Mouse (Mus musculus): ENCODE results near the gene Calm3.

The Calm3 gene

DNA sequence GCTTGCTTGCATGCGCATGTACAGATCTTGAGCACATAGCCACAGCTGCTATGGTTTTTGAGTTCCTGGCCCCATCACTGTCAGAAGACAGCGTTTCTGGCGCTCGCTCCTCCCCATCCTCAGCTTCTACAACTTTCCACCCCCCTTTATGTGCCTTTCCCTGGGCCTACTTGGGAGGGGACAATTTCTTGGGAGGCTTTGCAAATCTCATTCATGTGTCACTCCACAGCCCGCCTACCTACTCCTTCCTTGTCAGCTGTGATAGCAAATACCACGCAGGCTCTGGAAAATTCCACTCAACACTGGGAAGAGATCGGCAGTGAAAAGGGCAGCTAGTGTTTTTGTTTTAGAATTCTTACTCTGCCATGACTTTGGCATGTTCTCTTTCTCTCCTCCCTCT lies 16.4 kb upstream of the Calm3 start:
- no peak for DNase-seq (ENCODE audit: low spot score)

DNA sequence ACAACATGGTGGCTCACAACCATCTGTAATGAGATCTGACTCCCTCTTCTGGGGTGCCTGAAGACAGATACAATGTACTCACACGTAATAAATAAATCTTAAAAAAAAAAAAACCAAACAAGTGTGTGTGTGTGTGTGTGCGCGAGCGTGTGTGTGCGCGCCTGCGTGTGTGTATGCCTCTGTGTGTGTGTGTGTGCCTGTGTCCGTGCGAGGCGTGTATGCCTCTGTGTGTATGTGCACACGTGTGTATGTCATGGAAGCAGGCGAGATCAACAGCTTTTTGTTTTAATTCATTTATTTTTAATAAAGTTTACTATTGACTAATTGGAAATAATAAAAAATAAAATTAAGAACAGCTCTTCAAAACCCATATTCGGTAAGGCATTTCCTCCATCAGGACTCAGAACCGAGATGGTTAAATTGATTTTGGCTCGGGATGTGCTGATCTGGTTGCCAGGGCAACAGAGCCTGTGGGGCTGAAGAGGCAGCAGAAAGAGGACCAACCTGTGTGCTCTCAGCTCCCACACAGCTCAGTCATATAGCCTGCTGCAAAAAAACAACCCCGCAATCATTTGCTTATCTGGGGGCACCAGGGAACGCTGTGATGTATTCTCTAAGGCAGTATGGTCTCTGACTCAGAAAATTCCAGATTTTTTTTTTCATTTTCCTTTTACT lies 14.3 kb upstream of the Calm3 start:
- DNase-seq (ENCODE audit: low spot score), result no peak

DNA sequence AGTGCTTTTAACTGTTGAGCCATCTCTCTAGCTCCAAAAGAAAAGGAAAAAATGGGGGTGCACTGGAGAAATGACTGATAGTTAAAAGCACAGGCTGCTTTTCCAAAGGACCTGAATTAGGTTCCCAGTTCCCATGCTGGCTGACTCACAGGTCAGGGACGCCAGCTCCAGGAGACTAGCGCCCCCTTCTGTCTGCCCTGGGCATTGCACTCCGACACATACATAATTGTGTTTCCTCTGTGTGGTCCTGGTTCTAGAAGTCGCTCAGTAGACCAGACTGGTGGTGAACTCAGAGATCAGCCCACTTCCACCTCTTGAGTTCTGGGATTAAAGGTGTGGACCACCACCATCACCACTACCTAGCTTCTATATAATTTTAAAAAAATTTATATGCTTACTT lies 13.4 kb upstream of the Calm3 start:
- no peak for DNase-seq (ENCODE audit: low spot score)

DNA sequence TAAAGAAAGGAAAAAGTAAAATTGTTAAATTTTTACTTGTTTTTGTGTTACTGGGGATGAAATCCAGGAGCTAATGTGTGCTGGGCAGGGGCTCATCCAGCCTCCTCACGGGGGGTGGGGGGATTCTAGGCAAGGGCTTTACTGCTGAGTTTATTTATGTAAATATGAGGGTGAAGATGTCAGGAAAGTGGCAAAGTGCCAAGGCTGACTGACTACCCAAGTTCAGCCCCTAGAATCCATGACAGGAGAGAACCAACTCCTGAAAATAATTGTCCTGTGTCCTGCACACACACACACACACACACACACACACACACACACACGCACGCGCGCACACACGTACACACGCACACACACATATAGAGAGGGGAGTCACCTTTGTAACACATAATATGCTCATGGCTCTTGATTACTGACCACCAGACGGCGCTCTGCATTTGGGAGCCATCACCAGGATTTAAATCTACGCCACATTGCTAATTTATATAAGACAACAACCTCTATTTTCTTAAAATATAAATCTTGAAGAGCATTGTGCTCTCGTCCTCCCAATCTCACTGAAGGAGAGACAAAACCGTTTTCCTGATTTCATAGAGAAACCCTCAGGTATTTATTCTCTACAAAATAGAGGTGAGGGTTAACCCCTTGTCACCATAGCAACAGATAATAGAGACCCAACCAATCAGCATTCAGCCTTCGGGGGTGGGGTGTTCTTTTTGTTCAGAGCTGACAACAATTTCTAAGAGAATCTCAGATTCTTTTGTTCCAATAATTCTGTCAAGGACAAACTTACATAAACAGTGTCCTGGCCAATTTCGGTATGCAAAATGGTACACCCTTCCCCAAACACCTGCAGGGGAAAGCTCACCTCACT lies 9.0 kb upstream of the Calm3 start:
- DNase-seq (ENCODE audit: low spot score), result peak; percentile 72

DNA sequence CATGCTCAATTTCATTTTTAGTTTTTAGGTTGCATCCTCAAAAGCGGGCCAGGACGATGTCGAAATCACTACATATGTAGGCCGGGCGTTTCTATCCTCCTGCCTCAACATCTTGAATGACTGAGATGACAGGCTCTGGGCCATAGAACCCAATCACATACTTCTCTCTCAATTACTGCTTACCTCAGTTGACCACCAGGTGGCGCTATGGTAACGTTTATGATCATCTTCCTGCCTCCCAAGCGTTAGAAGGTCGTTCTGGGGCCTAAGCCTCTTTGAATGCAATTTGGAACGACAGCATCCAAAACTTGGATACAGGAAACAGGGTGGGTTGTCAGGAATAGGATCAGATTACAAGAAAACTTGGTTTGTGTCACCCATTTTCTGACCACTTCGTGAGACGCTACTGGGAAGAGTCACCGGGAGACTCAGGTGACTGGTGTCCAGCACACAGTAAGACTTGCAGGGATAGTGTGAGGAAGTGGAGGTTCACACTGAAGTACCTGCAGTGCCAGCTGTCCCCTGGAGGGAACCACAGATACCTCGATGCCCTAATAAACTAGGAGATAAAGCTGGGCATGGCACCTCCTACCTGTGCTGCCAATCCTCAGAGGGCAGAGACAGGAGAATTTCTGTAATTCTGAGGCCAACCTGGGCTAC lies 8.2 kb upstream of the Calm3 start:
- DNase-seq (ENCODE audit: low spot score), result peak; percentile 94

DNA sequence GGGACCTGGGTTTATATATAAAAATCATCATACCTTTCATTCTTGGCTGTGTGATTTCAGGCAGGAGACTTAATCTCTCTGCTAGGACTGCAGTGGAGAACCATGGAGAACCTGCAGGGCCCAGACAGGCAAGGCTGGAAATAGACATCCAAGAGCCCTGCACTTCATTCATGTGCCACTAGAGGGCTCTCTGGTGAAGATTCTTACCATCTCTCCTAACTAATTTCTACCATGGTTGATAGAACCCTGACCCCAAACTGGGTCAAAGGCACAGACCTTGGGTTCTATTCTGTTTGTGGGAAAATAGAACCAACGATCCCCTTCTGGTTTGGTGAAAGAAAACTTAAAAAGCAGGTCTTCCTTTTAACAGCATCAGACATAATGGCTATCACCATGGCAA lies 6.9 kb upstream of the Calm3 start:
- DNase-seq (ENCODE audit: low spot score), result peak; percentile 52

DNA sequence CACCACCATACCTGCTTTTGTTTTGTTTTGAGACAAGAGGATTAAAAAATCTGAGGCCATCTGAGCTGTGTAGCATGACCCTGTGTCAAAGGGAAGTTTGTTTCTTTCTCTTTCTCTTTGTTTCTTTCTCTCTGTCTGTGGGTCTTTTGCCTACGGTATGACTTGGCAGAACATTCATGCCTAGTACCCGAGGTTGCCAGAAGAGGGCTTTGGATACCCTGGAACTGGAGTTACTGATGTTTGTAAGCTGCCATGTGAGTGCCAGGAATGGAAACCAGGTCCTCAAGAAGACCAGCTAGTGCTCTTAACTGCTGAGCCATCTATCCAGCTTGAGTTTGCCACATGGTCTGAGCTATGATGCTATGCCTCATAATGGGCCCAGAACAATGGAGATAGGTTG lies 4.4 kb upstream of the Calm3 start:
- DNase-seq (ENCODE audit: low spot score), result no peak

DNA sequence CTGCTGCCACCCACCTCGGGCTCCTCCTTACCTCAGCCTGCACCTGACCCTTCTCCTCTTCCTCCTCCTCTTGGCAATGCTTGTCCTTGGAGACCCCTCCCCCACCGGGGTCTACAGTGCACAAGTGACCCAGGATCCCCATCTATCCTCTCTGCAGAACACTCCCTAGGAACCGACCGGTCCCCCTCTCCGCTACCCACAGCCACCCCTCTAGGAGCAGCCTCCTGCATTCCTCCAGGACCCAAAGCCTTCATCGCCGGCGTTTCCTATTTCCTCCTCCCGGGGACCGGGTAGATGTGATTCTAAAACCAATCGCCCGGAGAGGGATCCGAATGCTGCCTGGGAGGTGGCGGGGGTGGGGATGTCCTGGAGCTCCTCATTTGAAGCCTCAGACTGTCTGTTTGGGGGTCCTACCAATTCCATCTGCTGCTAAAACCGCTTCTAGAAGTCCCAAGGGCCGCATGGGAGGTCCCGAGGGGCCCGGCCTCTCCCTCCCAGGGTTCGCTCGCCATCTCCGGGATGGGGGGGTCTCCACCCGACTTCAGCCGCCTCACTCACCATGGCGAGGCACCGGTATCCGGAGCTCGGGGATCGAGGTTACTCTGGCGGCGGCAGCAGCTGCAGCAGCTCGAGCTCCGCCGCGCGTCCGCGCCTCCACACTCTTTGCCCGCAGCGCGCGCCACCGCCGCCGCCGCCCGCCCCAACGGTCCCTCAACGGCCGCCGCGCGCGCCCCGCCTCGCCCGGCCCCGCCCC lies 454 bp downstream of the Calm3 start:
- peak; percentile 28 for DNase-seq (ENCODE audit: low spot score)

DNA sequence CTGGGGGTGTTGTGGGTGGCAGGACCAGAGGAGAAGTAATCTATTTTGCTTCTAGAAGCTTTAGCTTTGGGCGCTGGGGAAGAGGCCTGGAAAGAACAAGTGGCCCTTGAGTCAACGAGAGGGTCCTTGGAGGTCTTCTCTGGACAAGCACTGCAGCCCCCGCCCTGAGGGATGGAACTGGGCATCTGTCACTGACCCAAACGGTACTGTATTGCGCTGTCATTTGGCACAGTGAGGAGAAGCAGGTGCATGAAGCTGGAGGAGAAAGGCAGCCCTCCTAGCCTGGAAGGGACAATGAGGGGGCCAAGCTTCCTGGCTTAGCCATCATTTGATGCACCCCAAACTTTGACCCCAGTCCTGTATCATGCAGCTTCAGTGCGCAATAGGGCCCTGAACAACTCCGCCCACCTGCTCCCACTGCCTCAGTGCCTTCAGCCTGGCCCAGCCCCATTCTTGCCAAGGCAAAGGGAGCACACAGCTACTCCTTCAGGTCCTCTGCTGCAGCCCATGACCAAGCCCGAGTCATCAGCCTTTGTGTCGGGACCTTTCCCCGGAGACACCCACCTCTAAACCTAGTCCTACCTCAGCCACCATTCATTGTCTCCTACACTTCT lies 1.4 kb downstream of the Calm3 start:
- no peak for DNase-seq (ENCODE audit: low spot score)

DNA sequence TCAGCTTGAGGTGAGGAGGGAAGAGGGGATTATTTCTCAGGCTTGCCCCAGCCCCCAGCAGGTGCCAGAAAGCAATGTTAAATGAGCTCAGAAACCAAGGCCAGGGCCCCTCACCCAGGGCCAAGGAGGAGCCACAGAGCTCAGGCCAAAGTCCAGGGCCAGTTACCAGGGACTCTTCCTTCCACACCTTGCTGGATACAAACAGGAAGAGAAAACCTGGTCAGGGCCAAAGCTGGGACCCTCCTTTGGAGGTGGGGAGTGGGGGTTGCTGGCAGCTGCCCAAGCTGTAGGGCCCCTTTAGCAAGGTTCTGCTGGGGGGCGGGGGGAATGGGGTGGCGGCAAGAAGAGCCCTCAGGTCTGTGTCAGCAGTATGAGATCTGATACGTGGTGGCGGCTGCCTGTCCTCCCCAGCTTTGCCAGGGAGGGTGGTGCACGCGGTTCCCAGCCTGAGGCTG lies 2.0 kb downstream of the Calm3 start:
- DNase-seq (ENCODE audit: low spot score), result no peak

DNA sequence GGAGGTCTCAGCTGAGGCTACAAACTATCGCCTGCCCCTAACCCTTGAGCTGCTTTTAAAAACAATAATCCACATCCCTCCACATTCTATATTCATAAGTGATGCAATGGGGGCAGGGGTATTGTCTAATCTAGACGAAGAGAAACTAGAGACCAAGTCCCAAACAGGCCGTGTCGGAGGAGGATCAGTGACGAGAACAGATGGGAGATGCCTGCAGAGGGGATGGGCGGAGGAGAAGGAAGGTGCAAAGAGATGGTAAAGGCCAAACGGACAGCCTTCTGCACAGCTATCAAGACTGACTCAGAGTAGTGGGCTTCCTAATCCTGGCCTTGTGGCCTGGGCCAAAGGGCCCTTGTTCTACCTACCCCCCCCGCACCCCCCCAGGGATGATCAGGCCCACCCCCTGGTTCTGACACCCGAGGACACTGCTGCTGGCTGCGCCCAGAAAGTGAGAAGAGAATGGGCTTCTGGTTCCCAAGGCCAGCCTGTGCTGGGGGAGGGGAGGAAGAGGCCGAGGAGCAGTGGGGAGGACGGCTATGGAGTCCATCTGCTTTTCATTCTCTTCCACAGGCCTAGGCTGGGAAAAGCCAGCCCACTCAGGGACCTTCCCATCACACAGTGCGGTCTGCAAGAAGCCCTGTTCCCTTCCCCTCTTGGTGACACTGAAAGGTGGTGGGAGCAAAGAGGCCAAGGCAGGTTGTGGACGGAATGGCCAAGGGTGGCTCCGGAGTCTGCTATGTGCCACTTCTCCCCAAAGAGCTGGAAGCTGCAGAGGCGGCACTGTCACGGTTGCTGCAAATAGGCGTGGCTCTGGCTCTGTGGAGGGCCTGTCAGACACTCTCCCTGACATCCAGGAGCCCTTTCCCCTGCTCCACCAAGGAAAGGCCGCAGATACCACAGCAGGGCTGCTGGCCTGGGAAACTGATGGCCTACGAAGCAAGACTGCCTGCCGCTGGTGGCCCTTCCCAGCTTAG lies 2.8 kb downstream of the Calm3 start:
- DNase-seq (ENCODE audit: low spot score), result peak; percentile 55

DNA sequence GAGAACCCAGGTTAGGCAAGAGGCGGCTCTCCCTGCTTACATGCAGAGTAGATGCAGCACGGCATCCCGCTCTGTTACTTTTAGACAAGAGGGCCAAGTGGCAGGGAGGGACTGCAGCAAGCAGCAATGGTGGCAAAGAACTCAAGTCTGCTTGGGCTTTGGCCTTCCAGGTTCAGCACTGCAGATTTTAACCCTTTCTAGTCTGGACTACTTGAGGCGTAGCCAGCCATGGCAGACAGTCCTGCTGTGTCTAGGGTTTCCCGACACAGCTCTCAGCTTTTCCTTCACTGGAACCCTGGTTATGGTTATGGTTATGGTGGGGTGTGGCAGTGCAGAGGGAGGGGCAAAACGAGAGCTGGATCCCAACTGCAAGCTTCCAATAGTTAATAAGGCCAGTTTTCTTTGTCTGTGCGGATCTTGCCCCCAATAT lies 3.7 kb downstream of the Calm3 start:
- no peak for DNase-seq (ENCODE audit: low spot score)

DNA sequence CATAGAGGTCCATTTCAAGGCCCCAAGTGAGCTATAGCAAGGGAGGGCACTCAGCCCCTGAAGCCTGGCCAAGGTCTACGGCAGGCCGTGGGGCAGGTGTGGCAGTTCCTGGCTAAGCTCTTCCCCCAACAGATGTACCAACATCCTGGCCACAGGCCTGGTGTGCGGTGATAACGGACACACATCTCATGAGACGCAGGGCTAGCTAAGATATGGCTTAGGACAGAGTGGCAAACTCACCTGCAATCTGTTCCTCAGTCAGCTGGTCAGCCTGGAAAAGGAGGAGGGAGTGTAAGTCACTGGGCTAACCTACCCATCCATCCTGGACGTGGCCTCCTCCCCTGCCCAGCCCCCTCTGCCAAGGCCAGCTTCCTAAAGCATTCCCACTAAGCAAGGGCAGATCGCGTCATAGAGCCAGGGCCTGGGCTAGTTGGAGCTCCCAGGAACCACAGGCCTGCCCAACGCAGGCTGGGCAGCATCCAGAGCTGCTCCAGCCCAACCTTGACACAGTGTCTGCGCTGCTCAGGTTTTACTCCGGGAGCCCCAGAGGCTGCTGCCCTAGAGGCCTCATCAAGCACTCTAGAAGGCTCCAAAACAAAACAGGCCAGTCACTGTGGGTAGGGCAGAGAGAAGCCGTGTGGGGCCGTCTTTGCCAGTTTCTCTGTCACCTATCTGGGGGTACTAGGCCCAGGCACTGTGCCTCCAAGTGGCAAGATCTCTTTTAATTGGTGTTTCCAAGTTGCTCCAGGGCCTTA lies 4.3 kb downstream of the Calm3 start:
- DNase-seq (ENCODE audit: low spot score), result no peak

DNA sequence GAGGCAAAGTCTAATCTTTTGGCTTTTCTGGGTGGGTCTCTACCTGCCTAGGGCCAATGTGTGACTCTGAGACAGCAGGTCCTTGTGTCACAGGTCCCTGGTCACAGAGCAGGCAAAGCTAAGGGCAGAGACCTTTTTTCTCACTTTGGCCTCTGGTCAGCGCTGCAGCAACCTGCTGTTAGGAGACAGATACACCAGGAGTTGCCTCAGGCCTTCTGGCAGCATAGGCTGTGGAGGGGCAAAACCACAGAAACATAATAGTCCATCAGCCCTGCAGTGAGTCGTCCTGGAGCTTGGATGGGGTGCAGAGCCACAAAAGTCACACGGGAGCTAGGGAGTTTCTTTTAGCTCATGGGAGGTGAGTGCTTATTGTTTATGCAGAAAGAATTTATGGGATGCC lies 5.2 kb downstream of the Calm3 start:
- DNase-seq (ENCODE audit: low spot score), result no peak

DNA sequence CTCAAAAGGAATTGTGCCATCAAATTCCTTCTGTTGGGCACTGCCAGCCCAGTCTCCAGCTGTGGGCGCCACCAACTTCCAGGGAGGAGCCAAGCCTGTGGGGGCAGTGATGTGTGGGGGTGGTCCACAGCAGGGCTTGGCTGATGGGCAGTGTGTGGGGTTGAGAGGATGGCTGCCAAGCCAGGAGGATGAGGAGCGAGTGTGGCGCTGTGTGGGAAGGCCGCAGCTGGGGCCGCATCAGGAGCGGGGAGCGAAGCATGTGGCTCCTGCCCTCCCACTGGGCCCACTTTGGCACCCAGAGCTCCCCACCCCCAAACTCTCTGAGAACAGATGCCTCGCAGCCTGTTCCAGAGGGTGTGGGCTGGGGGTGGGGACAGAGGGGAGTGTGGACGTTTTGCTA lies 5.9 kb downstream of the Calm3 start:
- no peak for DNase-seq (ENCODE audit: low spot score)

DNA sequence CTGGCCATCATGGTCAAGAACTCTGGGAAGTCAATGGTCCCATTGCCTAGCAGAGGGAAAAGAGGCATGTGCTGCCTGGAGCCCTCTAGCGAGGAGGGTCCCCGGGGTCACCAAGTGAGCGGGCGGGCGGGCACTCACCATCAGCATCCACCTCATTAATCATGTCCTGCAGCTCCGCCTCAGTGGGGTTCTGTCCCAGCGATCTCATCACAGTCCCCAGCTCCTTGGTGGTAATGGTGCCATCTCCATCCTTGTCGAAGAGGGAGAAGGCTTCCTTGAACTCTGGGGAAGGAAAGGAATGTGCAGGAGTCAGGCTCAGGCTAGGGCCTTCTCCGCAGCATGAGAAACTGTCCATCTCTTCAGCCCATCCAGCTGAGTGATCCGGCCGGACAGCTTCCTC lies 6.5 kb downstream of the Calm3 start:
- DNase-seq (ENCODE audit: low spot score), result no peak

DNA sequence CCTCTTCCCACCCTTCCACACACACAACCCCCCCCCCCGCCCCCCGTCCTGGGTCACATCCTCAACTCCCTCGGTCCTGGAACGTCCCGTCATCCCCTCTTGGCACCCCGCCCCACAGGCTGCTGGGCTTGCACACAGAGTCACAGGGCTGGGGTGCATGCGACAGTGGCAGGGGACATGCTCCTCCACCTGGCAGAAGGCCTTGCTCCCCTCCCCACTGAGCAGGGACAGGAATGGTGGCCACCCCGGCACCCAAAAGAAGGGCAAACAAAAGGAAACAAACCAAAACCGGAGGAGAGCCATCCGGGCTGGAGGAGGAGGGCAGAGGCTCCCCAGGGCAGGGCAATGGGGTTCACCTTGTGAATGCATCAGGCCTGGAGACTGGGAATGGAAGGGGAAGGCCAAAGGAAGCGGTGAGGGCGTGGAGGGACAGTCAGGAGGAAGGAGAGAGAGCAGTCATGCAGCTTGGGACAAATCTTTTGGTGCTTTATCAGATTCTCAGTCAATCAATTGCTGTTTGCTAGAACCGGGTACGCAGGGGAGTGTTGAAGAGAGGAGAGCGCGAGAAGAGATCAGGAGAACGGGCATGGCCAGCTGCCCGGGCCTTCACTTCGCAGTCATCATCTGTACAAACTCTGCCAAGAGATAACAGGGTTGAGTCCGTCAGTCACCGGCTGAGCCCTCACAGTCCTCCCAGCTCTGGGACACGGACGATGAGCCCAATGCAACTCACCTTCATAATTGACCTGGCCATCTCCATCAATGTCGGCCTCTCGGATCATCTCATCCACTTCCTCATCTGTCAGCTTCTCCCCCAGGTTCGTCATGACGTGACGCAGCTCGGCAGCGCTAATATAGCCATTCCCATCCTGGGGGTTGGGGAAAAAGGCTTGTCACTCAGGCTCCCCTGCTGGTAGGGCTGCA lies 7.3 kb downstream of the Calm3 start:
- DNase-seq (ENCODE audit: low spot score), result no peak

DNA sequence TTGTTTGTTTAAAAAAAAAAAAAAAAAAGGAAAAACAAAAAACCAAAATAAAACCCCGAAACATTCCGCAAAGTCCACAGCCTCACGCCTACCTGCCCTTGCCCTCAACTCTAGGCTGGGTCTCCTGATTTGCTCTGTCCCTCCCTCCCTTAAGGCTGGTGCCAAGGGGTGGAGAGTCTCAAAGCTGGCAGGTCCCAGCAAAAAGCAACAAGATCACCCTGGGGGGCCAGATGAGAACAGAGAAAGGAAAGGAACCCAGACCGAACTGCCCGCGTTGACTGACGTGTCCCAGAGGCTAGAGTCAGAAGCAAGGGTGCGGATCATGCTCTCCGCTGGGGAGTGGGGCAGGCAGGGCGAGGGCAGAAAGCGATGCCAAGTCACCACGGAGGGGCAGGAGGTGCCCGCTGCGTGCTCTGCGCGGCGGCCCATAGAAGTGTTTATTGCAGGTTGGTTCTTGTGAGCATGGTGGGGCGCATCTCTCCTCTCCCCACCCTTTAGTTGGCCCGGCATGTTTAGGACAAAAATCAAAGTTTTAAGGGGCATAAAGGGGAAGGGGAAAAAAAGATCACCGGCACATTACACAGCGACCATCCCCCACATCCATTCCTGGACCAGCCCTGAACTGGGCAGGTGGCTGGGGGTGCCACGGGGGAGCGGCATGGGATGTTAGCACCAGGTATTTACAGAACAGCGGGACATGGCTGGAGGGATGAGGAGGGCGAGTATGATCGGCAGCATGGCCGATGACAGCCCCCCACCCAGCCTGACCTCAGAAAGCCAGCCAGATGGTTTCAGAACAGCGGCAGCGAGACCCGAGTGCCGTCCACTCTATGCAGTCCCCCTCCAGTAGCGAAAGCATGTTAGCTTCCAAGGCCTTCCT lies 8.2 kb downstream of the Calm3 start:
- DNase-seq (ENCODE audit: low spot score), result no peak

Data from embryo, embryonic 10 days (tissue).